Mouse (Mus musculus): Measurements from ENCODE around the gene Ube2e3.
A peak's percentile ranks its signal among the peaks of the same experiment; 100 is the strongest.

Ube2e3 gene

DNA sequence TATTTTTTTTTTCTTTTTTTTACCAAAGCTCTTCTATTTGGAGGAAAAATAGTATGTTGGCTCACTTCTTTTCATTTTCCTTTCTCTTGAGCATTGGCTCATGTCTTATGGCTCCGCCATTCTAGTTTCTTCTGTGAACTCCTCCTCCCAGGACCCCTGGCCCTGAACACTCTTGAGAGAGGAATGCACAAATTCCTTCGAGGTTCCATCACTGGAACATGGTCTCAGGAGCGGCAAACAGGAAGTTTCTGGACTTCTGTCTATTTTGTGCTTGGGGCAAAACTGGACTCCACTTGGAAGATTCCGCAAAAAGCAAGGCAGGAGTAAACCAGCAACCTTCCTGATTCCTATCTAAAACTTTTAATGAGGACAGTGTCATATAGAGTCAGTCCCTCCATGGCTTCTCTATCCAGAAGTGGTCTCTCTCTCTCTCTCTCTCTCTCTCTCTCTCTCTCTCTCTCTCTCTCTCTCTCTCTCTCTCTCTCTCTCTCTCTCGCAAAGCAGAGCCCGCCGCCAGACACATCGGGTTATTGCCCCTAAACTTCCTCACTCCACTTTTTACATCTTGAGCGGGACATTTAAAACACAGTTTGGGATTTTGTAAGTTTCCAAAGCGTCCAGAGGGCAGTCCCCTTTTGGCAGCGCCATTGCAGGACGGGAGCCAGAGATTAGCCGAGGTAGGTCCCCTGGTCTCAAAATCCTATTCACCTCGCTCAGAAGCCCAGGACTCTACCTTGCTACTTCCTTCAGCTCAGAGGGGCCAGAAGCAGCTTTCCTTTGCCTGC lies at the start of gene Ube2e3:
Ube2e3 (plus strand) TSS at position 399 of the 785 bp plus-strand sequence.
- DNase-seq (ENCODE audit: low read depth, low spot score) = no peak

DNA sequence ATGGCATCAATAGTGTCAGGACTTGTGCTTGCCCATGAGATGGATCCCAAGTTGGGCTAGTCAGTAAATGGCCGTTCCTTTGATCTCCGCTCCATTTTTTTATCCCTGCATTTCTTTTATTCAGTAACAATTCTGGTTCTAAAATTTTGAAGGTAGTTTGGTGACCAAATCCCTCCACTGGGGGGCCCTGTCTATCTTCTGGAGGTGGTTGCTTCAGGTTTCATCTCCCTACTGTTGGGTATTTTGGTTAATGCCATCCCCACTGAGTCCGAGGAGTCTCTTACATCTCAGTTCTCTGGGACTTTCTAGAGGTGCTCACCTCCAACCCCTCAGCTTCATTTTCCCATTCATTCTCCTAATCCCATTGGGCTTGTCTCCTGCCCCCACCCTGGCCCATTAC lies 38.0 kb upstream of the Ube2e3 start:
- DNase-seq (ENCODE audit: low read depth, low spot score) = no peak

- no peak for DNase-seq (ENCODE audit: low read depth, low spot score)
Observed at GRCm38 (mm10) chr2:78841494-78842224, 26.3 kb upstream of the Ube2e3 start.

DNA sequence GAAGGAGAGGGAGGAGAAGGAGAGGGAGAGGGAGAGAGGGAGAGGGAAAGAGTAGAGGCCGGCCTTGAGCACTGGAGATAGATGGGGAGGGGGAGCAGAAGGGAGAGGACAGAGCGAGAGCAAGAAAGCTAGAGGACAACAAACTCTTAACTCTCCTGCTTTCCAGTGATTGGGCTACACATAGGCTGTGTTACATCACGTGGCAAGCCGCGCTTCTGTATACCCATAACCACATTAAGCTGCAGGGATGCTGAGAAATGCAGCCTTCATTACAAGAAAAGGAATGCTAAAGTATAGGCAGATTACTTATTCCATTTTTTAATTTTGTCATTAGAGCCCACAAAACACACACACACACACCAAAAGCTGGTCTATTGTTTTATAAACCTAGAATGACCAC lies 23.6 kb upstream of the Ube2e3 start:
- no peak for DNase-seq (ENCODE audit: low read depth, low spot score)

DNA sequence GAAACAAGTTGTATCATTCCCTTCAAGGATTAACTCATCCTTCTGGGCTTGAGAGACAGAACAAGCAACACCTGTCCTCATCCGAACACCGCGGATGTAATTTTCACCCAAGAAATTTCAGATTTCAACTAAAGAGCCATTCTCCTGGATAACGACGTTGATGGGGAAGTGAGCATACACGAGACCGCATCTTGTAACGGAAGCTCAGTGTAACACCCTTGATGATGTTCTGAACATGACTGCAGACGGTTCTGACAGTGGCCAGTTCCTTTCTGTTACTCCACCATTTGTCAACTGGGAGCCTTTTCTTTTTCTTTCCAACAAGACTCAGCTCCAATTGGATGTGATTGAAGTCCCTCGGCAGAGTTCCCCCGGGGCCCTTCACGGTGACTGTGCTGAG lies 22.6 kb upstream of the Ube2e3 start:
- DNase-seq (ENCODE audit: low read depth, low spot score) = no peak

- no peak for DNase-seq (ENCODE audit: low read depth, low spot score)
Observed at GRCm38 (mm10) chr2:78845717-78846116, 22.2 kb upstream of the Ube2e3 start.

DNA sequence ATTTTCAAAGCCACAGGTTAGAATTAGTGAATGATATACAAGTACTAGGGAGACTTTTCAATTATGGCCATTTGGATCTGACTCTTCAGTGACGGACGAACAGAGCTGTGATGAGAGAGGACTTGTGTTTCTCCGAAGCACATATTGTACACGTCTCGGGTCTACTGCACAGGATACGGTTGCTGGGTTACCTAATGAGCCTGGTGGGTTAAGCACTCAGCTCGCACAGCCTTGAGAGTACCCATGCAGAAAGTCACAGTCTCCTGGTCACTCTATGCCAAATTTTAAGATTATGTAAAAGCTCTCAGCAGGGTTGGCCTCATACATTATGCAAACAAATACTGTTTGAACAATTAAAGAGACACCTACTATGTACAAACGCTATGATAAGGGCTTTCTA lies 13.6 kb upstream of the Ube2e3 start:
- DNase-seq (ENCODE audit: low read depth, low spot score) = no peak

- DNase-seq (ENCODE audit: low read depth, low spot score) = no peak
Observed at GRCm38 (mm10) chr2:78858628-78859027, 9.3 kb upstream of the Ube2e3 start.

- DNase-seq (ENCODE audit: low read depth, low spot score) = no peak
Observed at GRCm38 (mm10) chr2:78859266-78860087, 8.4 kb upstream of the Ube2e3 start.

DNA sequence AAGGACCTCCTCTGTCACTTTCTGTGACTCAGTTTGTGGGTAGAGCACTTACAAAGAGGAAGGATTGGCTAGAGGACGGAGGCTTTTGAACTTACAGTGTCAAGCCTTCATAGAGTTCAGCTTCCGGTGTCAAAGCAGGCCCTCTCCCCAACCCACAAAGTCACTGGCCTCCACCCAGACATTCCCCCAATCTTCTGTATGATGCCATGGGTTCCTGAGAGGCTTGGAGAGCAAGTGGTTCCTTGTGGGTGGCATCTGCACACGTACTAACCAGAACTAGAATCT lies 7.9 kb upstream of the Ube2e3 start:
- no peak for DNase-seq (ENCODE audit: low read depth, low spot score)

DNA sequence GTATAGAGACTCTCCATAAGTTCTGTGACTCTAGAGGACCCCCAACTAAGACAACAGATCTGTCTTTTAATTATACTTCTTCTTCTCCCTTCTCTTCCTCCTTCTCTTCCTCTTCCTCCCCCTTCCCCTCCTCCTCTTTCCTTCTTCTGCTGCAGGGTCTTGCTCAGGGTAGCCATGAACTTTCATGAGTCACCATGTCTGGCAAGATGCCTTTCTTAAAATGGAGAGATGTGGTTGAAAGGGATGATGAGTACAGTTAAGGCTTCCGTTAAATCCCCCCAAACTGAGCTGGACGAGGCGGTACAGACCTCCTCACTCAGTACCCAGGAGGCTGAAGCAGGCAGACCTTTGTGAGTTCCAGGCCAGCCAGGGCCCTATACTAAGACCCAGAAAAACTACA lies 3.8 kb upstream of the Ube2e3 start:
- DNase-seq (ENCODE audit: low read depth, low spot score) = no peak

GRCm38 (mm10) chr2:78864866-78865265 lies 3.1 kb upstream of the Ube2e3 start:
- no peak for DNase-seq (ENCODE audit: low read depth, low spot score)

DNA sequence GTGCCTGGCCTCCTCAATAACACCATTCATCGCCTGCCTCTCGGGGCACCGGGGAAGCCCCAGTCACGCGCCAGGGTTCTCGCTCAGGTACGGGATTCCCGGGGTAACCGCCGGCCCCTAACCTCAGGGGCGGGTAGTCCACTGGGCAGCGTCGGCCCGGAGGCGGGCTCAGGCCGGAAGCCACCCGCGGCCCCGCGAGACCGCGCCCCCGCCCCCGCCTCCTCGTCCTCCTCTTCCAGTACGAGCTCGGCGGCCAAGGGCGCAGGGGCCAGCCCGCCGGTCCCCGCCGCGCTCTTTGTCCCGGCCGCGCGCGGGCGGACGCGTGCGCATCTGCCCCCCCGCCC lies 559 bp downstream of the Ube2e3 start:
- DNase-seq (ENCODE audit: low read depth, low spot score) = peak; percentile 72

GRCm38 (mm10) chr2:78868951-78869720 lies 1.2 kb downstream of the Ube2e3 start:
- peak; percentile 84 for DNase-seq (ENCODE audit: low read depth, low spot score)

DNA sequence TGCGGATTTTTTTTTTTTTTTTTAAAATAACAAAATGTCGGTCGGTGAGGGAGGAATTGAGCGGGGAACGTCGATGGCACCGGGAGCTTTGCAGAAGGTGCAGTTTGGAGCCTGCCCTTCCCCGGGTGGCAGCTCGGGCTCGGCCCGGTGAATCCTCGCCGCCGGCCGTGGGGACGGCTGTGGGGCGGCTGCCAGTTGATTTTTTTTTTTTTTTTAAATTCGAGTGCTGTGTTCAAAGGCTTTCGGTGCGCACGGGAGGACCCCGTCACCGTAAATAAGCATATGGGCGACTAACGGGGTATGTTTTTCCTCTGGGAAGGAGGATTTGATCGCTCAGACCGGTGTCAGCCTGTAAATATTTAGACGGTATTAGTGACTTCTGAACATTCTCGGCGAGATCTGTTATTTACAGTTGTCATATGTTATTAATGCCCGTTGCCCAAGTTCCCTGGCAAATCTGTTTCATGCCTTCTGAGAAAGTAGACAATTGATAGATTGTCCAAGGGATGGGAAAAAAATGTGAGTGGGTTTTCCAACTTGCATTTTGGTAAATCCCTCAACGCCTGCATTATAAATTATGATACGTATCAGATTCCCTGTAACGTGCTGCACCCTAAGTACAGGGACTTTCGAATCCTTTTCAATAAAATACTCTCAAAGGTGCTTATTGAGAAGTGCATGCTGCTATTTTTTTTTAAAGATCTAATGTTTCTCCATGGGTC lies 2.0 kb downstream of the Ube2e3 start:
- DNase-seq (ENCODE audit: low read depth, low spot score) = peak; percentile 16

DNA sequence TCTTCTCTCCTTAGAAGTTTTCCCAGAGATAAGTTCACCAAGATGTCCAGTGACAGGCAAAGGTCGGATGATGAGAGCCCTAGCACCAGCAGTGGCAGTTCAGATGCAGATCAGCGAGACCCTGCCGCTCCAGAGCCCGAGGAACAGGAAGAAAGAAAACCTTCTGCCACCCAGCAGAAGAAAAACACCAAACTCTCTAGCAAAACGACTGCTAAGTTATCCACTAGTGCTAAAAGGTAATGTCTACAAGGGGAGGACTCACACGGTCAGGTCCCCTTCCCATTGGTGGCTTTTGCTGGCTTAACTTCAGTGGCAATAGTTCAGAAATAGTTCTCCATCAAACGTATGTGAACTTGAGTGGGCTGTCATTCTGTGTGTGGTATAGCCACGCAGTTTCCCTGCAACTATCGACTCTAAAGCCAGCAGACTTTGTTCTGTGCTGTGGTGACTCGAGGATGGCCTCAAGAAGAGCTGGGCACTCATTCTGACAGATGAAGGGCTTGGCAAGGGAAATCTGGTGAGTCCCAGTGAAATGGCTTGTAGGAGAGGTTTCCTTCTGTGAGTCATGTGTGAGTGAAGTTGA lies 2.6 kb downstream of the Ube2e3 start:
- DNase-seq (ENCODE audit: low read depth, low spot score) = no peak

DNA sequence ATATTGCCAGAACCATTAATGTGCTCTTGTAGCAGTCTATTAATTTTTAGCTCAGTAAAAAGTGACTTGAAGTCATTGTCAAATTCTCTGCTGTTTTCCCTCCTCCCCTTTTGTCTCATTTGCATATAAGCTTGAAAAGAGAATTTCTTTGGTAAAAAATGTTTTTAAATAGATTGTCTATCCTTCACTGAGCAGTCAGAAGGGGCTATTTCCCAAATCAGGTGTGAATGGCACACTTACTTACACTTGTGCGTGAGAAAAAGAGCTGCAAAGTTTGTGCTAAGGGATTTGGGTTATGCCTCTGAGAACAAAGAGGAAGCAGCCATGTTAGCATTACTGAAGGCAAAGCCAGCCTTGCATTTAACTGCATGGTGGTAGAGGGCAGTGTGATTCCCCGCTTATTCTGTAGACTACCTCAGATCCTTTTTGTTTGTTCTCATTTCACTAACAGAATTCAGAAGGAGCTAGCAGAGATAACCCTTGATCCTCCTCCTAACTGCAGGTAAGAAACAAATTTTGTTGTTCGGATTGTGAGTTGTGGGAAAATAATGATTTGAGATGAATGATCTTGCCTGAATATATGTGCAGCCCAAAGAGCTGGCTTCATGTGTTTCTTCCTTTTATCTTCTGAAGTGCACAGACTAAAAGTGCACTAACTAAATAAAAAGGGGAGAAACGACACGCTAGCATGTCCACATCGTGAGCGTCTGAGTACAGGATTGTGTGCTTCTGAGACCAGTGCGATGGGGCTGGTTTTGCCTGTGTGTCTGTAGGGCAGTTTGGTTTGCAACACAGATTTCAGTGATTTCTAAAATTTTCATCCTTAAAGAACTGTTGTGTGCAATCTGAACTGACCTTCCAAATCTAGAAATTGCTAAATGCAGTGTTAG lies 4.3 kb downstream of the Ube2e3 start:
- no peak for DNase-seq (ENCODE audit: low read depth, low spot score)

DNA sequence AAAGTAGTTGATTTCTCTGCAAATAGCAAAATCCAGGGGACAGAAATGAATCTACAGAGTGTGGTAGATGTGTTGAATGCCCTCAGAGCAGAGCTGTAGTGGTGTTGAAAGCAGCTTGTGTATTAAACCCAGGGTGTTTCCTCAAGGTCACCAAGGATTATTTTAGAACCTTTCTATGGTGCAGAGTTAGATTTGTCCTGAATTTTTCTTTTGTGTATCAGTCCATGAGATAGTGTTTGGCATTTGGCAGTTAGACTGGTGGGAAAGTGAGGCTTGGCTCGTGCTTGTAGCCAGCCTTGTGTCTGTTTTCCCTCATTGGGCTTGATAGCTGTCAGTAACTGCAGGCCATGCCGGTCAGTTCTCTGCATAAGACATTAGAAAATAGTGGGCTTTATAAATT lies 6.0 kb downstream of the Ube2e3 start:
- no peak for DNase-seq (ENCODE audit: low read depth, low spot score)

GRCm38 (mm10) chr2:78876002-78876401 lies 8.1 kb downstream of the Ube2e3 start:
- DNase-seq (ENCODE audit: low read depth, low spot score) = no peak

DNA sequence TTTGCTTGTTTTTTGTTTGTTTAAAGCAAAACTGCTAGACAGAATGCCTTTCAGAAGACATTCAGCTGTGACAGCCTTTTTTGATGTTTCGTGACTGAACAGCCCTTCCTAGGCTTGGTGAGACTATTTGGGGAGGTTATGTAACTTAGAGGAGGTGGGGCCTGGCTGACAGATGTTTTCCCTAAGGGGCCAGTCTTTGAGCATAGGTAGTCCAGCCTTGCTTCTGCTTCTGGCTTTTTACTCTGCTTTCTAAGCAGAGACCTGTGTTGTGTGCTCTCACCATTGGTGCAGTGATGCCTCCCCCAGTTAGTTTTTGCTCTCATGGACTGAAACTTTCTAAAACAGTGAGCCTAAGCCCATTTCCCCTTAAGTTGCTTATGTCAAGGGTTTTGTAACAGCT lies 14.1 kb downstream of the Ube2e3 start:
- DNase-seq (ENCODE audit: low read depth, low spot score) = no peak
